Mouse (Mus musculus) ES-CJ7 (cell line): ENCODE results near the gene Alg9.

ENCODE experiments used
- DNase-seq: peaks from one replicate; pipeline ENCODE4 v3.0.0; 2011; ENCODE audit warnings: low read depth, low spot score

Alg9 gene

GRCm38 (mm10) chr9:50774991-50775612 lies at the start of gene Alg9, which contains the start of gene 1110032A03Rik:
Gene Alg9 (plus strand): TSS chr9:50775019.
Gene 1110032A03Rik (minus strand): TSS chr9:50775520.
- peak; percentile 84 for DNase-seq

GRCm38 (mm10) chr9:50725921-50726590 lies 48.8 kb upstream of the Alg9 start:
- DNase-seq: no peak

DNA sequence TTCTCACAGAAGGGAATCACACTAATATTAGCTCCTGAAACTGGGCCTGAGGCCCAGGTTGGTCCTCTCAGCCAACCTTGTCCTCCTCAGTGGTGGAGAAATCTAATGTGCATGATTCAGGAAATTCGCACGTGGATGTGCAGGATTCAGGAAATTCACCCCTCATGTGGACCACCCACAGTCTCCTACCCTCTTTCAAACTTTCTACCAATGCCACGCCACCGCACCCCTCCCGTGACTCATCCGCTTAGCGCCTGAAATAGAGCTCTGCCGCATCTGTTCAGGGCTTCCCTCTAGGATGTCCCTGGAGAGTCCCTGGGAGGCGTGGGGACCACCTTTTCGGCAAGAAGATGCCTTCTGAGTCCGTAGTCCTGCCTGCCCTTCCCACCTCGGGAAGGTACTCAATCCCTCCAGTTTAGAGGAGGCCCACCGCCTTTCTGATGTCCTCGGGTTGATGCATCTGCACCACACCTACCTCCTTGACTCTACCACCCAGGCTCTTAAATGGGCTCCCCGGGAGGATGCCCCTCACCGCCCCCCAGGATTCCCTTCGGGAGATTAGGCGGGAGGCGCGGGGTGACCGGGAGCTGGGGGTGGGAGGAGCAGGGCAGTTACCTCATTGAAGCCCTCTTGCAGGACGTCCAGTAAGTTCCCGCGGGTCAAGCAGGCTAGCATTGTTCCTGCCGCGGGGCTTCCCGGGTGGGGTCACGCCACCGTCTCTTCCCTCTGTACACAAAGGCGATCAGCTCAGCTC lies 47.5 kb upstream of the Alg9 start:
- DNase-seq: peak; percentile 73

DNA sequence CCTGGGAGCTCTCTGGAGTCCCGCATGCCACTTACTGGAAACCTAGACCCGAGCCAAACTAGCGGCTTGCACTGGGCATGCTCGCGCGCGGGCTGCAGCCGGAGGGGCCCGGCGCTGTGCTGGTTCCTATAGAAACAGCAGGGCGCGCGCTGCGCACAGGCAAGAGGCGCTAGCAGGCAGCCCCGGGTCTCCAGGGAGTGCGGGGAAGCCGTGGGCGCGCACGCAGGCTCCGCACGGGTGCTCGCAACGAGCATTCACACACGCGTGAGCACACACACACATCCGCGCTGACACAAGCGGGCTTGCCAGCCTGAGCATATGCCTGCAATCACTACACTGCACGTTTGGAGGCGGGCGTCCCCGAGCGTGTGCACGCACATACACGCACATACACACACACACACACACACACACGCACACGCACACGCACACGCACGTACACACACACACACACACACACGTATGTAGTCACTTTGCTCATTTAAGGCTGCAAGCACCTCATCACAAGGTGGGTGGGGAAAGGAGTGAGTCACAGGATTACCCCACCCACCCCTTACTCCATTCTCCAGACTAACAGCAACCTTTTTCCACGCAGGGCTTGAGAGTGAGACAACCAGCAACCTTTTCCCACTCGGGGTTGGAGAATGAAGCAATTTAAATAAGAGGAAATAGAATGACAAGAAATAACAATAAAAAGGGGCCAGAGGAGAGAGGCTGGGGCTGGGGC lies 46.7 kb upstream of the Alg9 start:
- DNase-seq: peak; percentile 88

DNA sequence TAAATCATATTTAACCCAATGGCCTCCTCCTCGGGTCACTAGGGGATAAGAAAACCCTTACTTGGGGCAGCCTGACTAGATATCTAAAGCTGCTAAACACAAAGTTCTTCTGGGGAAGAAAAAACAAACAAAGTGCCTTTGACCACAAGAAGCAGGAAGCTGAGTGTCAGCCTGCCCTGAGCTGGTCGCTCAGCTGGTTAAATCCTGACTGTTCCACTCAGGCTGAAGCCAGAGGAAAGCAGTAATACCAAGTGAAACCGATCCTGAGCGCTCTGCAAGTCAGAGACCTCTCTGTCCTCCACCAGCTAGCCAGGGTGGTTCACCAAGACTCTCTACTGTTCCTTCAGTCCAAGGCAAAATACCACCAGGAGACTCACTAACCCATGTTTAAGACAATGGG lies 45.2 kb upstream of the Alg9 start:
- peak; percentile 46 for DNase-seq

DNA sequence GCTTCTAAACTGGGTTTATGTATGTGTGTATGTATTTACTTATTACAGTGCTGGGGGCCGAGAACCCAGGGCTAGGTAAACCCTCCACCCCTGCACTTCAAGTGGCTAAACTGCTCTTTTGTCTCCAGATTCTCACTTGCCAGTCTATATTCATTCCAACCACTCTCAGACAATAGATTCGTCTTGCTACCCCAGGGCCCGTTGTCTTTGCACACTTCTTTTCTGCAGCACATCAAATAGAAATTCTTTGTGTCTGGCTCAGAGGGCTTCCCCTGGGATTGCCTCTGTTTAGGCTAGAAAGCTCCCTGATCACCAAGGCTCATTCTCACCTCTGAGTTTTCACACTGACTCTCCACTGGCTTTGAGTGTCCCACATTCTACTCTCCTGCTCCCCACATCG lies 42.3 kb upstream of the Alg9 start:
- DNase-seq: no peak

GRCm38 (mm10) chr9:50734989-50735388 lies 39.8 kb upstream of the Alg9 start:
- peak; percentile 81 for DNase-seq

- DNase-seq: peak; percentile 96
Observed at GRCm38 (mm10) chr9:50738914-50739870, 35.6 kb upstream of the Alg9 start, which contains the start of gene Dixdc1. Gene Dixdc1 (minus strand): TSS chr9:50739517.

GRCm38 (mm10) chr9:50740867-50741784 lies 33.7 kb upstream of the Alg9 start:
- DNase-seq: peak; percentile 54

DNA sequence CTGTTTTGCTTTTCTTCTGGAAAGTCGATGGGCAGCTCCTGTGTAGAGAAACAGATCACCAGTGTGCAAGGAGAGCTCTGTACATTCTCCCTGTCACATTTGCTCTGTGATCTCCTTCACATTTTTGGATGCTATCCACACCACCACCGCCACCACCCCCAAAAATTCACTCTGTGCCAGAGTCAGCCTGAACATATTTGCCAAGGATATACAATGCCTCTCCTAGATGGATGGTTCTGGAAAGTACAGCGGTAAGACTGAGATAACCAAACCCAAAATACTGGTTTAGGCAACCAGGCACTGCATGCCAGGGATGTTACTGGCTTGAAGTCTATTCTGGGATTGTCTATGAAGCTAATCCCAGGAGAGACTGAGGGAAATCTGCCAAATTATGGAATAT lies 32.6 kb upstream of the Alg9 start:
- DNase-seq: no peak

DNA sequence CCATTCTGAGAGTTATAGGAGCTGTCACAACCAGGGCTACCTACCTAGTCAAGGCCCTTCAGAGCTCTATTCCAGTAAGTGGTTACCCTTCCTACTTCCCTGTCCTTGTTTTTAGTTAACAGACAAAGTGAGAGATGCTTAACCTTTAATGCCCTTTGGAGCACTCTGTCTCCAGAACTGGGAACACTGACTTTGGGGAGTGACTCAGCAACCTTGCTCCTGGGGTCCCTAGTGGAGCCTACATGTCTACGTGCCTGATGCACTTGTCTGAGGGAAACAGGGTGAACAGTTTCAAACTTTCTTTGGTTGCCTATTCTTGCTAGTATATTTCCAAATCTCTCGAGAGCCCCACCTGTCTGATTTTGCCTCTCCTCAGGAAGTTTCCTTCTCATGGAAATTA lies 32.1 kb upstream of the Alg9 start:
- DNase-seq: peak; percentile 37

DNA sequence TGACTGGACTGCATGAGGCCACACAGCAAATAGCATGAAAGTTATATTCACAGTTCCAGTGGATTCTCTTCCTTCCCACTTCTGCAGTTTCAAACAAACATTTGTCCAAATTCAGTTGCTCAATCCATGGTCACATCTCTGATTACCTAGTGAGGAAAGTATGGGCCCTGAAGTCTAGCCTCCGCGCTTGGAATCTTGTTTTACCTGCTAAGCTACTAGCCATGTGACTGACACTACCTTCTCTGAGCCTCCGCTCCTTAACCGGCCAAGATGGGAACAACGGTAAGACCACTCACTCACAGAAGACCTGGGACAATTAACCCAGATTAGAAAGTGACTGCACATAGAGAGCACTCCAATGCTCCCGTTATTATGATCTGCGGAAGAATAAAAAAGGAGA lies 29.0 kb upstream of the Alg9 start:
- no peak for DNase-seq

GRCm38 (mm10) chr9:50746214-50746677 lies 28.6 kb upstream of the Alg9 start, which contains the start of gene 2310030G06Rik:
Gene 2310030G06Rik (minus strand): TSS chr9:50746536.
- DNase-seq: peak; percentile 79

- DNase-seq: no peak
Observed at GRCm38 (mm10) chr9:50750706-50751105, 24.1 kb upstream of the Alg9 start.

DNA sequence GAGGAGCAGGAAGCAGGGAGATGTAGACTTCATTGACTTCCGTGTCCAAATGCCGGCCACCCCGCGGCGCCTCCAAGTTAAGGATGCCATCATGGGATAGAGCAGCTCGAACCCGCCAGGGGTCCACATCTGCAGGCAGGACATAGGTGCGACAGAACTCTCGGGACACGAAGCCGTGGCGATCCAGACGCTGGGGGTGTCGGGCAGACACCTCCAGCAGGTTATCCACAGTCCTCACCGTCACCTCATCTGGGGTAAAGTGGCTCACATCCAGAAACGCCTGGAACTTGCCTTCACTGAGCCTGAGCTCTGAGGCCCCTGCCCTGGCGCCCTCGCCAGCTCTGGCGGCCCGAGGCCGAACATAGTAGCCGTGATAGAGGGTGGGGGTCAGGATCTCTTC lies 23.5 kb upstream of the Alg9 start, which contains the start of gene Cryab:
Gene Cryab (plus strand): TSS at position 3 of the 400 bp plus-strand sequence.
- DNase-seq: no peak

DNA sequence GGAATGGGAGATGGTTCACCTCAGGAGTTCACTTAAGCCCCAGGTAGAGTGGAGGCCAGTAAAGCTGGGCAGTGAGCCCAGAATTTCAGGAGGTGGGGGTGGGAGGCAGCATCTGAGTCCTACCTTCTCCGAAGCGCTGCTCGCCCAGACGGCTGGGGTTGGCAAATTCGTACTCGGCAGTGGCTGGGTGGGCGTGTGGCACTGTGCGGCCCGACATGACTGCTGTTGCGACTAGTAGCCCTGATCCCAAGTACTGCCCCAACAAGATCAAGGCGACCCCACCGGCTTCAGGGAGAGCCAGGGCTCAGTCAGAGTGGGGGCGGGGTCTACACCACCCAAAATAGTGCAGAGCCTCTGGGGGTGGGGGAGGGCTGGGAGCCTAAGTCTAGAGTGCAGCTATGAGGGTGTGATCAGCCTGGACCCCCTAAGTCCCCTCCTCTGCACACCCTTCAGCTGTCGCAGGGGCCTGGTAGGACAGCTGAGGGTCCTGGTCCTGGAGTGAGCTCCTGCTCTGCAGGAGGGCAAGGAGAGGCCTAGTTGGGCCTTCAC lies 22.7 kb upstream of the Alg9 start, which contains the start of gene Hspb2:
Gene Hspb2 (minus strand): TSS at position 301 of the 549 bp plus-strand sequence.
- DNase-seq: no peak

DNA sequence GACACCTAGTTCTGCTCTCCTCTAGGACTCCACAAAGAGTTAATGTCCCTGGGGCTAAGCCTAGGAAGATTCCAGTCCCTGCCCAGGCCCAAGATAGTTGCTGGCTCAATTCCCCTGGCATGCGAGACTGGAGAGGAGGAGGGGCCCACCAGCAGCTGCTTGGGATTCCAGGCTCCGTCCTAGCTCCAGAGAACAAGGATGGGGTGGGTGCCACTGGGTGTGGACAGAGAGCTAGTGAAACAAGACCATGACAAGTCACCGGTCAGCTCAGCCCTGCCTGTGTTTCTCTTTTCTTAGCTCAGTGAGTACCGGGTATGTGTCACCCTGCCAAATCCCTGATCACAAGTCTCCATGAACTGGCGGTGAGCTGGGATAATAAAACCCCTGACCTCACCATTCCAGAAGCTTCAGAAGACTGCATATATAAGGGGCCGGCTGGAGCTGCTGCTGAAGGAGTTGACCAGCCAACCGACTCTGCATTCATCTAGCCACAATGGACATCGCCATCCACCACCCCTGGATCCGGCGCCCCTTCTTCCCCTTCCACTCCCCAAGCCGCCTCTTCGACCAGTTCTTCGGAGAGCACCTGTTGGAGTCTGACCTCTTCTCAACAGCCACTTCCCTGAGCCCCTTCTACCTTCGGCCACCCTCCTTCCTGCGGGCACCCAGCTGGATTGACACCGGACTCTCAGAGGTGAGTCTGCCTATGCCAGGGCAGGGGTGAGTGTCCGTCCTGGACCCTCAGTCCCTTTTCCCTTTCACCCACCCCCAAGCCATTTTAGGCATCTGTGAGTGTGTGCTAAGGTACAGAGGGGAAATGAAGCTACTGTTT lies 21.8 kb upstream of the Alg9 start:
- no peak for DNase-seq

- no peak for DNase-seq
Observed at GRCm38 (mm10) chr9:50753947-50754346, 20.9 kb upstream of the Alg9 start.
